8 mouse cellular contexts compared by ENCODE assay signal in genomic region chr10:117793436-117794030, GRCm38 (mm10). TPM values are rescaled to one million over a fixed set of nuclear protein-coding genes. Genes with fewer than 3 reads are reported as not detected.
DNase-seq lines count a peak whose midpoint lies in the region; ATAC-seq lines count a peak whose summit lies in the region.

No protein-coding gene starts in this region.

- no peak overlapping the region for H3K4me3 ChIP-seq in embryonic facial prominence, embryonic 14.5 days (ENCODE audit: low read depth, low read length)
- H3K4me3 ChIP-seq in limb, embryonic 15.5 days, result no peak overlapping the region
- no peak overlapping the region for H3K4me3 ChIP-seq in kidney, embryonic 14.5 days (ENCODE audit: low read length)

- peak overlapping the region; percentile 86; the same call in 1 of the 2 replicates for H3K27ac ChIP-seq in embryonic facial prominence, embryonic 14.5 days (replicated peaks; ENCODE audit: low read depth, low read length)
- peak overlapping the region; percentile 86; the same call in 1 of the 2 replicates for H3K27ac ChIP-seq in limb, embryonic 15.5 days
- H3K27ac ChIP-seq in kidney, embryonic 14.5 days (ENCODE audit: low read depth, low read length), result no peak overlapping the region

- H3K4me2 ChIP-seq in embryonic facial prominence, embryonic 14.5 days (ENCODE audit: low read depth, low read length), result peak overlapping the region; percentile 59
- peak overlapping the region; percentile 67 for H3K4me2 ChIP-seq in limb, embryonic 15.5 days
- H3K4me2 ChIP-seq in kidney, embryonic 14.5 days (replicated peaks; ENCODE audit: low read depth, low read length), result no peak overlapping the region; the same call in 1 of the 2 replicates

- 77% methylated on average over 11 of the region's 11 CpGs for WGBS in embryonic facial prominence, embryonic 14.5 days
- WGBS in limb, embryonic 15.5 days, result 73% methylated on average over 11 of the region's 11 CpGs
- 74% methylated on average over 11 of the region's 11 CpGs for WGBS in kidney, embryonic 14.5 days

- no peak for ATAC-seq in embryonic facial prominence, embryonic 14.5 days (ENCODE audit: low read depth)
- ATAC-seq in limb, embryonic 15.5 days (ENCODE audit: insufficient number of reproducible peaks, low FRiP score, low TSS enrichment, low read depth), result no peak
- no peak for ATAC-seq in frontal cortex, adult (ENCODE audit: low TSS enrichment)
- ATAC-seq in kidney, embryonic 14.5 days (ENCODE audit: low FRiP score, low TSS enrichment), result no peak

- DNase-seq in cerebellum, adult 9-10 months, result peak; percentile 26
- no peak for DNase-seq in cerebellum, adult 8-10 months
- peak; percentile 26 for DNase-seq in 3T3-L1 (ENCODE audit: low read depth, low spot score)
- no peak for DNase-seq in embryonic facial prominence, embryonic 14.5 days (ENCODE audit: low spot score)
- no peak for DNase-seq in retina, postnatal 1 day

- no peaks in the 10 kb centered on the region for H3K36me3 ChIP-seq in embryonic facial prominence, embryonic 14.5 days (ENCODE audit: control insufficient read depth, insufficient read depth, low read length)
- peaks cover 5% of the 10 kb centered on the region; the same call in 1 of the 2 replicates for H3K36me3 ChIP-seq in limb, embryonic 15.5 days
- no peaks in the 10 kb centered on the region for H3K36me3 ChIP-seq in kidney, embryonic 14.5 days (ENCODE audit: control insufficient read depth, insufficient read depth, low read length)

- peak overlapping the region; percentile 47; the same call in 1 of the 2 replicates for H3K9ac ChIP-seq in embryonic facial prominence, embryonic 14.5 days (ENCODE audit: low read depth, low read length)
- no peak overlapping the region for H3K9ac ChIP-seq in limb, embryonic 15.5 days
- H3K9ac ChIP-seq in kidney, embryonic 14.5 days (ENCODE audit: low read depth, low read length), result no peak overlapping the region

- no peaks in the 10 kb centered on the region for H3K27me3 ChIP-seq in embryonic facial prominence, embryonic 14.5 days (replicated peaks; ENCODE audit: control insufficient read depth, insufficient read depth, low read length)
- H3K27me3 ChIP-seq in limb, embryonic 15.5 days, result no peaks in the 10 kb centered on the region
- H3K27me3 ChIP-seq in kidney, embryonic 14.5 days (ENCODE audit: control insufficient read depth, insufficient read depth, low read length), result no peaks in the 10 kb centered on the region

- H3K9me3 ChIP-seq in embryonic facial prominence, embryonic 14.5 days (ENCODE audit: control insufficient read depth, low read length), result no peaks in the 10 kb centered on the region
- no peaks in the 10 kb centered on the region for H3K9me3 ChIP-seq in limb, embryonic 15.5 days
- no peaks in the 10 kb centered on the region; the same call in 1 of the 2 replicates for H3K9me3 ChIP-seq in kidney, embryonic 14.5 days (ENCODE audit: control insufficient read depth, low read length)

- peaks cover 13% of the 10 kb centered on the region; the same call in 1 of the 2 replicates for H3K4me1 ChIP-seq in embryonic facial prominence, embryonic 14.5 days (ENCODE audit: control insufficient read depth, insufficient read depth, low read length)
- H3K4me1 ChIP-seq in limb, embryonic 15.5 days, result peaks cover 10% of the 10 kb centered on the region
- H3K4me1 ChIP-seq in kidney, embryonic 14.5 days (ENCODE audit: control insufficient read depth, insufficient read depth, low read length), result peaks cover 10% of the 10 kb centered on the region; the same call in 1 of the 2 replicates

RNA-seq across cellular contexts. Expression of gene Nup107, which starts 1.0 kb away (rescaled TPM):
- 50.6 and 59.6 TPM in 2 replicates for polyA plus RNA-seq in embryonic facial prominence, embryonic 14.5 days (2014; fragmentation: Nextera tagmentation; extraction: Ambion mirVana)
- polyA plus RNA-seq in limb, embryonic 15.5 days (2015; fragmentation: Nextera tagmentation; extraction: Ambion mirVana), result 54.2 and 54.6 TPM in 2 replicates
- polyA plus RNA-seq in kidney, embryonic 14.5 days (2014; fragmentation: Nextera tagmentation; extraction: Ambion mirVana), result 48.6 and 77.5 TPM in 2 replicates

RNA-seq across cellular contexts. Expression of gene Slc35e3, which starts 47.4 kb away (rescaled TPM):
- polyA plus RNA-seq in embryonic facial prominence, embryonic 14.5 days (2014; fragmentation: Nextera tagmentation; extraction: Ambion mirVana), result 15.5 and 19.4 TPM in 2 replicates
- 21.5 and 25.1 TPM in 2 replicates for polyA plus RNA-seq in limb, embryonic 15.5 days (2015; fragmentation: Nextera tagmentation; extraction: Ambion mirVana)
- polyA plus RNA-seq in kidney, embryonic 14.5 days (2014; fragmentation: Nextera tagmentation; extraction: Ambion mirVana), result 7.5 and 12.5 TPM in 2 replicates

RNA-seq across cellular contexts. Expression of gene Rap1b, which starts 52.3 kb away (rescaled TPM):
- polyA plus RNA-seq in embryonic facial prominence, embryonic 14.5 days (2014; fragmentation: Nextera tagmentation; extraction: Ambion mirVana), result 202 and 204 TPM in 2 replicates
- 184 and 187 TPM in 2 replicates for polyA plus RNA-seq in limb, embryonic 15.5 days (2015; fragmentation: Nextera tagmentation; extraction: Ambion mirVana)
- 139 and 176 TPM in 2 replicates for polyA plus RNA-seq in kidney, embryonic 14.5 days (2014; fragmentation: Nextera tagmentation; extraction: Ambion mirVana)

Comparison
In these comparisons a context has a peak if more than half of its experiments do, and no peak if none do; other contexts are left out.
1. DNase-seq: peak in cerebellum, adult 9-10 months (single experiment) and 3T3-L1 (single experiment); none in cerebellum, adult 8-10 months (single experiment), embryonic facial prominence, embryonic 14.5 days (single experiment) and retina, postnatal 1 day (single experiment).